Mouse (Mus musculus): ENCODE results near the gene Syngap1.
"Not testable (repeated sequence)": the region's sequence is repeated elsewhere in the genome, so short reads cannot be mapped to it uniquely, and the experiment has no call there.

The Syngap1 gene

GRCm38 (mm10) chr17:26941031-26941789 lies at the start of gene Syngap1:
Gene Syngap1 (plus strand): TSS chr17:26941253.
- no peak for DNase-seq (ENCODE audit: low spot score in 2 of 2)

GRCm38 (mm10) chr17:26892635-26893375 lies 48.2 kb upstream of the Syngap1 start:
- DNase-seq (ENCODE audit: low spot score in 2 of 2), result no peak

GRCm38 (mm10) chr17:26893492-26893891 lies 47.6 kb upstream of the Syngap1 start:
- DNase-seq (ENCODE audit: low spot score in 2 of 2), result no peak

GRCm38 (mm10) chr17:26894342-26894741 lies 46.7 kb upstream of the Syngap1 start:
- DNase-seq (ENCODE audit: low spot score in 2 of 2), result no peak

GRCm38 (mm10) chr17:26895578-26895977 lies 45.5 kb upstream of the Syngap1 start:
- DNase-seq (ENCODE audit: low spot score in 2 of 2), result peak; percentile 42 to 62

GRCm38 (mm10) chr17:26900916-26901315 lies 40.1 kb upstream of the Syngap1 start:
- DNase-seq (ENCODE audit: low spot score in 2 of 2), result no peak

- no peak for DNase-seq (ENCODE audit: low spot score in 2 of 2)
Observed at GRCm38 (mm10) chr17:26904320-26904719, 36.7 kb upstream of the Syngap1 start.

GRCm38 (mm10) chr17:26907506-26907905 lies 33.5 kb upstream of the Syngap1 start:
- DNase-seq (ENCODE audit: low spot score in 2 of 2), result not testable (repeated sequence)

- DNase-seq (ENCODE audit: low spot score in 2 of 2), result no peak
Observed at GRCm38 (mm10) chr17:26915248-26915647, 25.8 kb upstream of the Syngap1 start.

GRCm38 (mm10) chr17:26916711-26917482 lies 24.2 kb upstream of the Syngap1 start, which contains the start of gene Kifc5b:
Gene Kifc5b (plus strand): TSS chr17:26917091.
- peak; percentile 99 for DNase-seq (ENCODE audit: low spot score in 2 of 2)

- DNase-seq (ENCODE audit: low spot score in 2 of 2), result not testable (repeated sequence)
Observed at GRCm38 (mm10) chr17:26917560-26917959, 23.5 kb upstream of the Syngap1 start.

- DNase-seq (ENCODE audit: low spot score in 2 of 2), result no peak
Observed at GRCm38 (mm10) chr17:26918343-26918742, 22.7 kb upstream of the Syngap1 start.

GRCm38 (mm10) chr17:26919516-26919915 lies 21.5 kb upstream of the Syngap1 start:
- not testable (repeated sequence) for DNase-seq (ENCODE audit: low spot score in 2 of 2)

- not testable (repeated sequence) for DNase-seq (ENCODE audit: low spot score in 2 of 2)
Observed at GRCm38 (mm10) chr17:26922368-26922767, 18.7 kb upstream of the Syngap1 start.

- not testable (repeated sequence) for DNase-seq (ENCODE audit: low spot score in 2 of 2)
Observed at GRCm38 (mm10) chr17:26925414-26925813, 15.6 kb upstream of the Syngap1 start.

- not testable (repeated sequence) for DNase-seq (ENCODE audit: low spot score in 2 of 2)
Observed at GRCm38 (mm10) chr17:26931795-26932194, 9.3 kb upstream of the Syngap1 start.

- peak; percentile 97 to 98 for DNase-seq (ENCODE audit: low spot score in 2 of 2)
Observed at GRCm38 (mm10) chr17:26932839-26933398, 8.1 kb upstream of the Syngap1 start, which contains the start of gene Phf1. Gene Phf1 (plus strand): TSS chr17:26933052.

- no peak for DNase-seq (ENCODE audit: low spot score in 2 of 2)
Observed at GRCm38 (mm10) chr17:26933419-26933818, 7.6 kb upstream of the Syngap1 start.

GRCm38 (mm10) chr17:26933885-26934827 lies 6.9 kb upstream of the Syngap1 start:
- DNase-seq (ENCODE audit: low spot score in 2 of 2), result no peak

GRCm38 (mm10) chr17:26935027-26935426 lies 6.0 kb upstream of the Syngap1 start:
- no peak for DNase-seq (ENCODE audit: low spot score in 2 of 2)
